Mouse (Mus musculus): ENCODE measurements at regions not wholly inside any gene's neighbourhood (a gene's known extent, or its start where the extent isn't known, plus 50 kb on each side); places are given as distances from the start of the nearest gene placed in this dataset.

- peak; percentile 52; the same call in 1 of the 2 replicates for ATAC-seq (ENCODE audit: insufficient number of reproducible peaks, insufficient read depth, low FRiP score, low TSS enrichment)
- no peak overlapping the region for H3K27ac ChIP-seq
- H3K36me3 ChIP-seq = no peaks in the 10 kb centered on the region
- 87% methylated on average over 5 of the region's 5 CpGs for WGBS
- no peak overlapping the region for H3K4me2 ChIP-seq (replicated peaks)
- H3K4me3 ChIP-seq = no peak overlapping the region
- no peaks in the 10 kb centered on the region for H3K9me3 ChIP-seq
- H3K4me1 ChIP-seq = no peaks in the 10 kb centered on the region
- no peak overlapping the region for H3K9ac ChIP-seq
- H3K27me3 ChIP-seq = no peaks in the 10 kb centered on the region
Measured at GRCm38 (mm10) chr14:89477755-89478154, 1006.6 kb upstream of the Pcdh20 start.

Data from embryonic facial prominence, embryonic 12.5 days (tissue).